Mouse (Mus musculus): ENCODE results near the gene Hoxb3. TPM values are rescaled to one million over a fixed set of nuclear protein-coding genes. Genes with fewer than 3 reads are reported as not detected.

The Hoxb3 gene
- polyA plus RNA-seq, 1 experiment, result not detected

- no peak overlapping the region for H3K4me3 ChIP-seq (ENCODE audit: insufficient read depth, low read length)
- TF ChIP-seq CTCF (IDR thresholded peaks at IDR 0.05; ENCODE audit: extremely low read depth, insufficient read depth, low read length) (no peak), POLR2A (IDR thresholded peaks at IDR 0.05; ENCODE audit: extremely low read depth, insufficient read depth, low read length) (no peak)
- H3K27ac ChIP-seq (ENCODE audit: insufficient read depth, low read length), result no peak overlapping the region
- no peaks in the 10 kb centered on the region for H3K4me1 ChIP-seq (ENCODE audit: control insufficient read depth, insufficient read depth, low read length)
These were observed 20.6 kb upstream of the Hoxb3 start for GRCm38 (mm10) chr11:96302381-96303150.

- H3K4me3 ChIP-seq (ENCODE audit: insufficient read depth, low read length), result no peak within 1 kb of the TSS
- no peaks in the 10 kb centered on the region for H3K4me1 ChIP-seq (ENCODE audit: control insufficient read depth, insufficient read depth, low read length)
- no peak for TF ChIP-seq POLR2A (IDR thresholded peaks at IDR 0.05; ENCODE audit: extremely low read depth, insufficient read depth, low read length)
- TF ChIP-seq CTCF (IDR thresholded peaks at IDR 0.05; ENCODE audit: extremely low read depth, insufficient read depth, low read length), result no peak
- H3K27ac ChIP-seq (ENCODE audit: insufficient read depth, low read length), result no peak within 1 kb of the TSS
These were observed 19.7 kb upstream of the Hoxb3 start, which contains the start of gene Hoxb5 for GRCm38 (mm10) chr11:96303151-96304099. Hoxb5 (plus strand) TSS chr11:96303336.

- TF ChIP-seq CTCF (IDR thresholded peaks at IDR 0.05; ENCODE audit: extremely low read depth, insufficient read depth, low read length) (no peak), POLR2A (IDR thresholded peaks at IDR 0.05; ENCODE audit: extremely low read depth, insufficient read depth, low read length) (no peak)
- no peaks in the 10 kb centered on the region for H3K4me1 ChIP-seq (ENCODE audit: control insufficient read depth, insufficient read depth, low read length)
- no peak overlapping the region for H3K27ac ChIP-seq (ENCODE audit: insufficient read depth, low read length)
- no peak overlapping the region for H3K4me3 ChIP-seq (ENCODE audit: insufficient read depth, low read length)
These were observed 18.5 kb upstream of the Hoxb3 start for GRCm38 (mm10) chr11:96304381-96305195.

GRCm38 (mm10) chr11:96305505-96306182 is 17.5 kb upstream of the Hoxb3 start:
- Histone ChIP-seq H3K4me3 (ENCODE audit: insufficient read depth, low read length) (no peak overlapping the region), H3K4me1 (ENCODE audit: control insufficient read depth, insufficient read depth, low read length) (no peaks in the 10 kb centered on the region), H3K27ac (ENCODE audit: insufficient read depth, low read length) (no peak overlapping the region)
- TF ChIP-seq CTCF (IDR thresholded peaks at IDR 0.05; ENCODE audit: extremely low read depth, insufficient read depth, low read length) (no peak), POLR2A (IDR thresholded peaks at IDR 0.05; ENCODE audit: extremely low read depth, insufficient read depth, low read length) (no peak)

GRCm38 (mm10) chr11:96306183-96306907 is 16.8 kb upstream of the Hoxb3 start:
- Histone ChIP-seq H3K27ac (ENCODE audit: insufficient read depth, low read length) (no peak overlapping the region), H3K4me3 (ENCODE audit: insufficient read depth, low read length) (no peak overlapping the region), H3K4me1 (ENCODE audit: control insufficient read depth, insufficient read depth, low read length) (no peaks in the 10 kb centered on the region)
- TF ChIP-seq POLR2A (IDR thresholded peaks at IDR 0.05; ENCODE audit: extremely low read depth, insufficient read depth, low read length) (no peak), CTCF (IDR thresholded peaks at IDR 0.05; ENCODE audit: extremely low read depth, insufficient read depth, low read length) (no peak)

GRCm38 (mm10) chr11:96306908-96307269 is 16.2 kb upstream of the Hoxb3 start:
- TF ChIP-seq CTCF (IDR thresholded peaks at IDR 0.05; ENCODE audit: extremely low read depth, insufficient read depth, low read length), result no peak
- no peak for TF ChIP-seq POLR2A (IDR thresholded peaks at IDR 0.05; ENCODE audit: extremely low read depth, insufficient read depth, low read length)
- Histone ChIP-seq H3K4me3 (ENCODE audit: insufficient read depth, low read length) (no peak overlapping the region), H3K27ac (ENCODE audit: insufficient read depth, low read length) (no peak overlapping the region), H3K4me1 (ENCODE audit: control insufficient read depth, insufficient read depth, low read length) (no peaks in the 10 kb centered on the region)

- no peak overlapping the region for H3K27ac ChIP-seq (ENCODE audit: insufficient read depth, low read length)
- TF ChIP-seq POLR2A (IDR thresholded peaks at IDR 0.05; ENCODE audit: extremely low read depth, insufficient read depth, low read length), result no peak
- TF ChIP-seq CTCF (IDR thresholded peaks at IDR 0.05; ENCODE audit: extremely low read depth, insufficient read depth, low read length), result no peak
- no peak overlapping the region for H3K4me3 ChIP-seq (ENCODE audit: insufficient read depth, low read length)
- no peaks in the 10 kb centered on the region for H3K4me1 ChIP-seq (ENCODE audit: control insufficient read depth, insufficient read depth, low read length)
These were observed 14.4 kb upstream of the Hoxb3 start for GRCm38 (mm10) chr11:96308763-96309162.

- TF ChIP-seq CTCF (IDR thresholded peaks at IDR 0.05; ENCODE audit: extremely low read depth, insufficient read depth, low read length), result no peak
- no peak for TF ChIP-seq POLR2A (IDR thresholded peaks at IDR 0.05; ENCODE audit: extremely low read depth, insufficient read depth, low read length)
- Histone ChIP-seq H3K4me1 (ENCODE audit: control insufficient read depth, insufficient read depth, low read length) (no peaks in the 10 kb centered on the region), H3K27ac (ENCODE audit: insufficient read depth, low read length) (no peak overlapping the region), H3K4me3 (ENCODE audit: insufficient read depth, low read length) (no peak overlapping the region)
These were observed 13.8 kb upstream of the Hoxb3 start for GRCm38 (mm10) chr11:96309288-96309687.
